Mouse (Mus musculus): Measurements from ENCODE around the gene Galnt10. TPM values are rescaled to one million over a fixed set of nuclear protein-coding genes. Genes with fewer than 3 reads are reported as not detected.
A peak's percentile ranks its signal among the peaks of the same experiment; 100 is the strongest.

Galnt10 gene
- total RNA-seq, 2 experiments from 2014 or later = 5.9 to 7.4 TPM

- no peak for TF ChIP-seq CTCF (IDR thresholded peaks at IDR 0.05)
- DNase-seq (ENCODE audit: extremely low spot score in 1 of 2, low spot score in 2 of 2) = no peak
- no peak overlapping the region for H3K27ac ChIP-seq
- intact Hi-C loops (cut with DNase I) = no loop called here
- no peak overlapping the region for H3K4me3 ChIP-seq
Measured at GRCm38 (mm10) chr11:57718081-57718480, 72.8 kb downstream of the Galnt10 start.

GRCm38 (mm10) chr11:57719631-57720030, 74.4 kb downstream of the Galnt10 start:
- no peak overlapping the region for H3K27ac ChIP-seq
- intact Hi-C loops (cut with DNase I) = no loop called here
- H3K4me3 ChIP-seq = no peak overlapping the region
- TF ChIP-seq CTCF (IDR thresholded peaks at IDR 0.05) = no peak
- DNase-seq (ENCODE audit: extremely low spot score in 1 of 2, low spot score in 2 of 2) = no peak

GRCm38 (mm10) chr11:57720076-57720475, 74.8 kb downstream of the Galnt10 start:
- intact Hi-C loops (cut with DNase I) = no loop called here
- no peak for DNase-seq (ENCODE audit: extremely low spot score in 1 of 2, low spot score in 2 of 2)

GRCm38 (mm10) chr11:57724791-57725463, 79.7 kb downstream of the Galnt10 start:
- Histone ChIP-seq H3K4me3 (no peak overlapping the region), H3K27ac (no peak overlapping the region)
- intact Hi-C loops (cut with DNase I) = no loop called here
- DNase-seq (ENCODE audit: extremely low spot score in 1 of 2, low spot score in 2 of 2) = no peak
- TF ChIP-seq CTCF (IDR thresholded peaks at IDR 0.05) = peak; percentile 23

More at GRCm38 (mm10) chr11:57720076-57720475, 74.8 kb downstream of the Galnt10 start:
- Histone ChIP-seq H3K4me3 (no peak overlapping the region), H3K27ac (no peak overlapping the region)
- no peak for TF ChIP-seq CTCF (IDR thresholded peaks at IDR 0.05)

GRCm38 (mm10) chr11:57725926-57726325, 80.7 kb downstream of the Galnt10 start:
- Histone ChIP-seq H3K27ac (no peak overlapping the region), H3K4me3 (no peak overlapping the region)
- DNase-seq (ENCODE audit: extremely low spot score in 1 of 2, low spot score in 2 of 2) = no peak
- TF ChIP-seq CTCF (IDR thresholded peaks at IDR 0.05) = no peak
- intact Hi-C loops (cut with DNase I) = no loop called here

- peak; percentile 36 to 59 for DNase-seq (ENCODE audit: extremely low spot score in 1 of 2, low spot score in 2 of 2)
- intact Hi-C loops (cut with DNase I) = no loop called here
- Histone ChIP-seq H3K27ac (no peak overlapping the region), H3K4me3 (no peak overlapping the region)
- TF ChIP-seq CTCF (IDR thresholded peaks at IDR 0.05) = no peak
Measured at GRCm38 (mm10) chr11:57727303-57727969, 82.2 kb downstream of the Galnt10 start.

- intact Hi-C loops (cut with DNase I) = no loop called here
- no peak for TF ChIP-seq CTCF (IDR thresholded peaks at IDR 0.05)
- H3K4me3 ChIP-seq = no peak overlapping the region
- H3K27ac ChIP-seq = no peak overlapping the region
- DNase-seq (ENCODE audit: extremely low spot score in 1 of 2, low spot score in 2 of 2) = peak in 1 of 2 experiments; percentile 10
Measured at GRCm38 (mm10) chr11:57732410-57733281, 87.4 kb downstream of the Galnt10 start.

- intact Hi-C loops (cut with DNase I) = no loop called here
- TF ChIP-seq CTCF (IDR thresholded peaks at IDR 0.05) = peak; percentile 55
- Histone ChIP-seq H3K27ac (no peak overlapping the region), H3K4me3 (no peak overlapping the region)
- no peak for DNase-seq (ENCODE audit: extremely low spot score in 1 of 2, low spot score in 2 of 2)
Measured at GRCm38 (mm10) chr11:57747294-57748080, 102.2 kb downstream of the Galnt10 start.

GRCm38 (mm10) chr11:57753538-57754203, 108.4 kb downstream of the Galnt10 start:
- no peak overlapping the region for H3K4me3 ChIP-seq
- intact Hi-C loops (cut with DNase I) = no loop called here

GRCm38 (mm10) chr11:57758621-57759020, 113.4 kb downstream of the Galnt10 start:
- H3K4me3 ChIP-seq = no peak overlapping the region
- TF ChIP-seq CTCF (IDR thresholded peaks at IDR 0.05) = no peak
- intact Hi-C loops (cut with DNase I) = no loop called here
- no peak for DNase-seq (ENCODE audit: extremely low spot score in 1 of 2, low spot score in 2 of 2)
- no peak overlapping the region for H3K27ac ChIP-seq

More at GRCm38 (mm10) chr11:57753538-57754203, 108.4 kb downstream of the Galnt10 start:
- no peak overlapping the region for H3K27ac ChIP-seq
- DNase-seq (ENCODE audit: extremely low spot score in 1 of 2, low spot score in 2 of 2) = peak in 1 of 2 experiments; percentile 20
- TF ChIP-seq CTCF (IDR thresholded peaks at IDR 0.05) = no peak

Measured in left cerebral cortex, adult 2 months (tissue).